Mouse (Mus musculus) layer of hippocampus, adult 9-11 months (tissue): ENCODE data around the gene Dmrt2.

ENCODE experiments used
- DNase-seq: peaks from one replicate; pipeline ENCODE4 v3.0.0; 2022

Dmrt2 gene

GRCm38 (mm10) chr19:25698850-25699249 is 26.6 kb downstream of the Dmrt2 start:
- no peak for DNase-seq

GRCm38 (mm10) chr19:25713382-25713781 is 41.2 kb downstream of the Dmrt2 start:
- DNase-seq: peak; percentile 9

- no peak for DNase-seq
Observed at GRCm38 (mm10) chr19:25714927-25715326, 42.7 kb downstream of the Dmrt2 start.

- DNase-seq: no peak
Observed at GRCm38 (mm10) chr19:25722616-25723015, 50.4 kb downstream of the Dmrt2 start.
